Mouse (Mus musculus): Measurements from ENCODE around the gene Gm10577. TPM values are rescaled to one million over a fixed set of nuclear protein-coding genes. Genes with fewer than 3 reads are reported as not detected.

Gm10577 gene
- polyA plus RNA-seq, 1 experiment from 2014 or later: not detected

DNA sequence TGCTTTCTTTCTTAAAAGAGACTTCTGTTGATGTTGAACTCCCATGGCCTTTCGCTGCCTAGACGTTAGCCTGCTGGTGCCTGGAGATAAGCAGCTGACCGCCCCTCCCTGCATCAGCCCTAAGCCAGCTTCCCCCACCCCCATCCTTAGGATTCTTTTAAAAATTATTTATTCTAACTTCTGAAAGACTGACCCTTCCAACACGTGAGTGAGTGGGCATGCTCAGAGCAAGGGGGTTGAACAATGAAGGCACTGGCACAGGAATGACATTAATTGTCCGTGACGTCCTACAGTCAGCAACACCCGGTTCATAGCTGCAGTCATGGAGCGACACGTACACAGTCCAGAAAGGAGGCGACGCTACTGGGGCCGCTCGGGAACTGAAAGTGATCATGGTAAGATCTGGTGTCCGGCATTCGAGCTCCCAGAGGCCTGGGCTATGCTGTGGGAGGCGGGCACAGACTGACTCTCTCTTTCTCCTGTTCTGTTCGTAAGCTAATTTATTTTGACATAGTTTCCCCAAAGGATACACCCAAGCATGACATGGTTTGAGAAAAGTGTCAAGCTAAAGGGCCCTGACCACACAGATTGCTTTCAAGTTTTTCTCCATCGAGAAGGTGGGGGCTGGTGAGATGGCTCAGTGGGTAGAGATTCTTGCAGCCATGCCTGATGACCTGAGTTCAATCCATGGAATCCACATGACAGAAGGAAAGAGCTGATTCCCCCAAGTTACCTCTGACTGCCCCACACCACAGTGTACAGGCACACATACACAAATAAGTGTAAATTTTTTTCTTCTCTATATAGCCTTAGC, 25.8 kb downstream of the Gm10577 start:
- WGBS: 65% methylated on average over 18 of the region's 18 CpGs
- 0 out of 2 replicates have a peak overlapping the region, but pooled peaks have one; percentile 33 for H3K27ac ChIP-seq (replicated peaks)
- peaks cover 36% of the 10 kb centered on the region for H3K4me1 ChIP-seq (replicated peaks)
- no peaks in the 10 kb centered on the region for H3K27me3 ChIP-seq
- H3K4me3 ChIP-seq: no peak overlapping the region
- H3K9ac ChIP-seq: no peak overlapping the region
- H3K36me3 ChIP-seq: peaks cover 50% of the 10 kb centered on the region
- no peak for ATAC-seq (ENCODE audit: low read depth)
- no peaks in the 10 kb centered on the region for H3K9me3 ChIP-seq
- no peak overlapping the region for H3K4me2 ChIP-seq

DNA sequence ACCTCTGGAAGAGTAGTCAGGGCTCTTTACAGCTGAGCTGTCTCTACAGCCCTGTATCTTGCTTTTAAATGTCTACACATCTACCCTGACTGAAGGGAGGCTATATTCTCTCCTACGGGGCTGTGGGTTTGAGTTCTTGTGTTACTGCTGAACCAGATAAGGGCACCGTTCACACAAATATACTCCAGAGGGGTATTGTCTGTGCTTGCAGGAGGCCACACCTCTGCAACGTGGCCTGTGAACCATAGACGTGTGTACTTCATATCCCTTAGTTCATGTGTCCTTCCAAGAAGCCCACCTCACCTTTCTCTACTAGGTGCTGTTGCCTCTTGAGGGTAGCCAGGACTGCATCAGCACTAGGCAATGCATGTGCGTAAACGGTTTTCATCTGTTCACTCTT, 28.4 kb downstream of the Gm10577 start:
- Histone ChIP-seq H3K4me3 (no peak overlapping the region), H3K9ac (no peak overlapping the region), H3K36me3 (peaks cover 58% of the 10 kb centered on the region), H3K27ac (replicated peaks) (no peak overlapping the region), H3K9me3 (no peaks in the 10 kb centered on the region), H3K27me3 (no peaks in the 10 kb centered on the region), H3K4me1 (replicated peaks) (peaks cover 36% of the 10 kb centered on the region), H3K4me2 (no peak overlapping the region)
- ATAC-seq (ENCODE audit: low read depth): no peak
- 92% methylated on average over 6 of the region's 6 CpGs for WGBS

DNA sequence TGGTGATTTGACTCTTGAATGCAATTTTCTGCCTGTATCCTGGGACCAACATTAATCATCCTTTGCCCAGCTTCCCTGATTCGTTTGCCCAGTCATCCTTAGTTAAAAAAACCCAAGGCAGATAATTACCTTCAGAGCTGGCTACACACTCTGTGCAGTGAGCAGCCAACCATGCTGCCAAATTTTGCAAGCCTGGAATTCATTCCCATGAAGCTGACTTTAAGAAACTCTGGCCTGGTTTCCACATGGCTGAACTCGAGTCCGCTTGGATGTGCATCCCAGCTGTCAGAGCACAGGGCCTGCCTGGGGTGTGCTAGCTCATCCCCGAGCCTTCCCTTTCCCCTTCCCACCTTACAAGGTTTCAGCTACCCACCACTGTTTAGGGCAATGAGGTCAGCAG, 29.5 kb downstream of the Gm10577 start:
- Histone ChIP-seq H3K27ac (replicated peaks) (no peak overlapping the region), H3K9me3 (no peaks in the 10 kb centered on the region), H3K4me1 (replicated peaks) (peaks cover 28% of the 10 kb centered on the region), H3K4me2 (no peak overlapping the region), H3K9ac (no peak overlapping the region), H3K36me3 (peaks cover 67% of the 10 kb centered on the region), H3K27me3 (no peaks in the 10 kb centered on the region), H3K4me3 (no peak overlapping the region)
- 60% methylated on average over 4 of the region's 4 CpGs for WGBS
- ATAC-seq (ENCODE audit: low read depth): peak; percentile 52

DNA sequence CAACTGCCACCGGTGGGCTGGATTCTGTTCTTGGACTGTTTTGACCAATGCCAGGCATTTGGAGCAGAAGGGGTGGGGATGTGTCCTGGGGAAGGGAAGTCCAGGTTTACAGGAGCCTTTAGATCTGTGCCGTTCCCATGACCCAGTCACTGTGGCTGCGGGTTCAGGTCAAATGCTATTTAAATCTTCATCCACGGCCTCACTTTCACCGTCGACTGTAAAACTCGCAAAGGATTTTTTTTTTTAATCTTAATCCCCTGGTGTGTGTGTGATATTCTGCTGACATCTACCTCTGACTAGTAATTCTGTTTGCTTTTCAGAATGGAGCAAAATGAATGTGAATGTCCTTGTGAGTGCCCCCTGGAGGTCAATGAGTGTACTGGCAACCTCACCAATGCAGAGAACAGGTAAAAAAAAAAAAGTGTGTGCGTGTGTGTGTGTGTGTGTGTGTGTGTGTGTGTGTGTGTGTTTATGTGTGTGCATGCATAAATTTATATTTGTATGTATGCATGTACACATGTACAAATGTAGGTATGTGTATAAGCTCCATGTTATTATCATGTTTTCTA, 32.2 kb downstream of the Gm10577 start:
- WGBS: 81% methylated on average over 8 of the region's 8 CpGs
- H3K36me3 ChIP-seq: peaks cover 73% of the 10 kb centered on the region

DNA sequence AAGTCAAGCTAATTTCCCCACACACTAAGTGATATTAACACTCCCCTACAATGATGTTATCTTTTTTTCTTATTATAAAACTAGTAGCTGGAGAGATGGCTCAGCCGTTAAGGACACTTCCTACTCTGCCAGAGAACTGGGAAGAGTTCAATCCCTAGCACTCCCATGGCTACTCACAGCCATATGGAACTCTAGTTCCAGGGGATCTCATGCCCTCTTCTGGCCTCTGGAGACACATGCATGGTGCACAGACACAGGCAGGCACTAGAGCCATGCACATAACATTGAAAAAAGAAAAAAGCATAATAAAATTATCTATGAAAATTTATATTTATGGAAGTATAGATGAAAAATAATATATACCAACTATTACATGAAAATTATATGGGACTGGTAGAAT, 33.3 kb downstream of the Gm10577 start:
- Histone ChIP-seq H3K36me3 (peaks cover 70% of the 10 kb centered on the region), H3K27me3 (no peaks in the 10 kb centered on the region), H3K9ac (no peak overlapping the region), H3K9me3 (no peaks in the 10 kb centered on the region), H3K4me2 (no peak overlapping the region), H3K4me1 (replicated peaks) (peaks cover 15% of the 10 kb centered on the region), H3K27ac (replicated peaks) (no peak overlapping the region), H3K4me3 (no peak overlapping the region)
- no peak for ATAC-seq (ENCODE audit: low read depth)
- WGBS: 88% methylated on average over 1 of the region's 1 CpGs

More for the DNA sequence above, 32.2 kb downstream of the Gm10577 start:
- no peaks in the 10 kb centered on the region for H3K9me3 ChIP-seq
- no peak overlapping the region for H3K27ac ChIP-seq (replicated peaks)
- H3K9ac ChIP-seq: no peak overlapping the region
- H3K4me3 ChIP-seq: no peak overlapping the region
- ATAC-seq (ENCODE audit: low read depth): no peak
- H3K27me3 ChIP-seq: no peaks in the 10 kb centered on the region
- H3K4me2 ChIP-seq: no peak overlapping the region
- H3K4me1 ChIP-seq (replicated peaks): peaks cover 15% of the 10 kb centered on the region

DNA sequence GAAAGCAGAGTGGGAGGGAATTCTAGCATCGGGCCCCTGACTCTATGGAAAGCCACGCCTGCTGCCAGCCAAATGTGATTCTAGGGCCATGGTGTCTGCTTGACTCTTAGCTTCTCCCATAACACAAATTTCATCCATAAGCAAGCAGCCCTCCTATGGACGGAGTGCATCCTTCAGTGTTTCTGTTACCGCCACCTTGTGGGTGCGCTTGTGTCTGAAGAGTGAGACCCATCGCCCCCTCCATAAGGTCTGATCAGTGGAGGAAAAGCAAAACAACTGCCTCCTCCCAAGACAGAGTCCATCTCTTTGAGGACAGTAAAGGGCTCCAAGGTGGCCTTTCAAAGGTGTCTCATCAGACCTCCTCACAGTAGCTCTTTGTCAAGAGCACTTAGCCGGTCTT, 43.0 kb downstream of the Gm10577 start:
- peaks cover 37% of the 10 kb centered on the region for H3K36me3 ChIP-seq
- no peak overlapping the region for H3K4me3 ChIP-seq
- H3K27me3 ChIP-seq: no peaks in the 10 kb centered on the region
- no peak overlapping the region for H3K9ac ChIP-seq
- 90% methylated on average over 7 of the region's 7 CpGs for WGBS
- no peak overlapping the region for H3K4me2 ChIP-seq
- H3K4me1 ChIP-seq (replicated peaks): peaks cover 21% of the 10 kb centered on the region
- no peaks in the 10 kb centered on the region for H3K9me3 ChIP-seq
- no peak for ATAC-seq (ENCODE audit: low read depth)
- no peak overlapping the region for H3K27ac ChIP-seq (replicated peaks)

DNA sequence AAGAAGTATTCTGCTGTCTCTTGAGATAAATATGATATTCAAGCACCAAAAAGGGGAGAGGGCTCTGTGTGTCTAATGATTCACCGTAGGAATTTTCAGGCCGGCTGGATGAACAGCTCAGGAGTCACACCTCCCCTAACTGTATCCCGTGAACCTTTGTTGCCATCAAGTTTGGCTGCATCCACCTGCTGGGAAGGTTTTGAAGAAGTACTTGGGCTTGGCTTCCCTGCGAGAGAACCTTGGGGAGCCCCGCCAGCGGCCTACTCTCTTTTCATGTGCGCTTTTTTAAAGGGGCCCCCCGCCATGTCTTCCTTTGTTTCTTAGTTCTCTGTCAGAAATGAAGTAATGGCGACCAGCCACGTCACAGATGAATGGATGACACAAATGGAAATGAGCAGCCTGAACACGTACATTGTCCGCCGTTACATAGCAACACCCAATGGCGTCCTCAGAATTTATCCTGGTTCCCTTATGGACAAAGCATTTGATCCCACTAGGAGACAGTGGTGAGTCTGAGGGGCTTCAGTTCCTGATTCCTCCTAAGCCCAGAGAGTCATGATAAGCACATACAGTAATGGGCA, 46.0 kb downstream of the Gm10577 start:
- no peaks in the 10 kb centered on the region for H3K27me3 ChIP-seq
- H3K36me3 ChIP-seq: peaks cover 23% of the 10 kb centered on the region
- H3K4me1 ChIP-seq (replicated peaks): peaks cover 21% of the 10 kb centered on the region
- H3K4me3 ChIP-seq: no peak overlapping the region
- 0 out of 2 replicates have a peak overlapping the region, but pooled peaks have one; percentile 7 for H3K4me2 ChIP-seq
- 28% methylated on average over 14 of the region's 14 CpGs for WGBS
- peak overlapping the region; percentile 76 for H3K27ac ChIP-seq (replicated peaks)
- no peaks in the 10 kb centered on the region for H3K9me3 ChIP-seq
- peak; percentile 80 for ATAC-seq (ENCODE audit: low read depth)
- no peak overlapping the region for H3K9ac ChIP-seq

DNA sequence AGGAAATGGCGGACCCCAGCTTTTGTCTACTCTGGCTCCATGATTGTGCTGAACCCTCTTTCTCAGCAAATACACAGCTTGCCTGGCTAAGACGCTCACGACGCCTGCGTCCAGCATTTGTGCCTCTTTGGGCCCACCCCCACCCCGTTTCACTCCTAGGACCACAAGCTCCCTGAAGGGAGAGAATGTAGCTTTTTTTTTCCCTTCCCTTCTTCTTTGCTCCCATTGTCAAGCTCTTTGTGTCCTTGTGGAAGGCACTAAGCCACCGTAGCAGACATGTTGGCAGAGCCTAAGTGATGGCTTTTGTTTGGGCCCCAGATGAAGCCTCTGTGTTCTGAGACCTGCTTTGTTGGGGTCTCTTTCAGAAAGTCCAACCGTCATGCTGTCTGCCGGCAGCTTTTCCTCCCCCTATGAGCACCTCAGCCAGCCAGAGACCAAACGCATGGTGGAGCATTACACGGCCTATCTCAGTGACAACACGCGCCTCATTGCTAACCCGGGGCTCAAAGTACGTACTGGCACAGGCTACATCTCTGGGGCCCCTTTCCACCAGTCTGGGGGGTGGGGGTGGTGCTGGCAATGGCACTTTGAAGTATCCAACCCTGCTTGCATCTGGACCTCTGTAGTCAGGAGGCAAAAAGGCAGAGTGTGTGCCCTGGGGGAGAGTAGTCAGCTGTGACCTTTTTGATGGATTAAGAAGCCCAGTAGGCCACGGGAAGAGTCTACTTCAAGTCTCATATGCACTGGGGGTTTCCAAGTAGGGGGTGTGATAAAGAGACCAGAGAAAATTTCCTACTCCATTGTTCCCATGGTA, 46.6 kb downstream of the Gm10577 start:
- H3K27me3 ChIP-seq: no peaks in the 10 kb centered on the region
- H3K9me3 ChIP-seq: no peaks in the 10 kb centered on the region
- H3K4me2 ChIP-seq: 0 out of 2 replicates have a peak overlapping the region, but pooled peaks have one; percentile 7
- H3K9ac ChIP-seq: no peak overlapping the region
- peaks cover 28% of the 10 kb centered on the region for H3K36me3 ChIP-seq
- peak overlapping the region; percentile 76 for H3K27ac ChIP-seq (replicated peaks)
- no peak overlapping the region for H3K4me3 ChIP-seq
- peak; percentile 92 for ATAC-seq (ENCODE audit: low read depth)
- H3K4me1 ChIP-seq (replicated peaks): peaks cover 21% of the 10 kb centered on the region
- 17% methylated on average over 16 of the region's 16 CpGs for WGBS

Other genes with a start within 250 kb of the Gm10577 start
- 16.6 and 16.9 TPM in 2 replicates for gene Cachd1, start 244.0 kb downstream of the Gm10577 start, polyA plus RNA-seq (2015; fragmentation: Nextera tagmentation; extraction: Ambion mirVana)
- 7.7 and 8.7 TPM in 2 replicates for gene Raver2, start 48.3 kb upstream of the Gm10577 start, polyA plus RNA-seq (2015; fragmentation: Nextera tagmentation; extraction: Ambion mirVana)
- gene Jak1, start 244.6 kb upstream of the Gm10577 start, polyA plus RNA-seq (2015; fragmentation: Nextera tagmentation; extraction: Ambion mirVana): 68.7 and 74.6 TPM in 2 replicates

All from neural tube, embryonic 13.5 days (tissue).